Mouse (Mus musculus) cerebellum, adult 11 months (tissue): ENCODE measurements at regions not wholly inside any gene's neighbourhood (a gene's known extent, or its start where the extent isn't known, plus 50 kb on each side); places are given as distances from the start of the nearest gene placed in this dataset.

Source experiments
- DNase-seq: peaks from one replicate; pipeline ENCODE4 v3.0.0; 2022

DNA sequence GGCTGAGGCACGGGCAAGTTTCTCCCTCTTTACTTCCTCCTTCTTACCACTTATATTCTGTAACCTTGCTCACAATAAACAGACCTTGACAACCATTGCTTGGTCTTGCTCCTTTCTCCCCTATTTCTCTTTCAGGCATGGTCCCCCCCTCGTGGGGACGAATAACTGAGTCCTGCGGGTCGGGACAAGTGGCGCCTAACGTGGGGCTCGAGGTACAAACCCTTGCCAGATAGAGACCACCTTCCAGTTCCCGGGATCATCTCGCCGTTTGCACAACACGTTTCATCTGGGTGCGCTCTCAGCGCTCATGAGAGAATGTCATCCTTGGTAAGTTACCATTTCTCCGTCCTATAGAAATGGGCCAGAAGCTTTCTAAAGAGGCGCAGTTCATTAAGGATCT is 79.6 kb upstream of the Foxn3 start:
- no peak for DNase-seq

GRCm38 (mm10) chr12:99642131-99642895 is 78.9 kb upstream of the Foxn3 start:
- no peak for DNase-seq

DNA sequence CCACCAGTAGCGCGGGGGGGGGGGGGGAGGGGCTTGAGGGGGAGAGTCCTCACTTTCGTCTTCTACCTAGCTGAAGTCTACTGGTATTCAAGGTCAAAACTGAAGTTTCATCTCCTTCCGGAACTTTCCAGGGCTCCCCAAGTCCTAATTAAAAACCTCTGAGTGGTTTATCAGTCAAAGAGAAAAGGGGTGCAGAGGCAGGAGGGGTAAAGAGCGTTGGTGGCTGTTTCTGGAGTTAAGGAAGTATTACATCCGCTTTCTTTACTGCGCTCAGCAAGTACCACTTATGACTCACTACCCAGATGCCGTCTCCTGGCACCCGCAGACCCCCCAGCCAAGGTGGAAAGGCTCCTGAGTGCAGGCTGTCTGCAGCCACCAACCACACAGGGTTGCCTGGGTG is 77.9 kb upstream of the Foxn3 start:
- DNase-seq, result no peak

GRCm38 (mm10) chr12:99640214-99641151 is 77.1 kb upstream of the Foxn3 start:
- DNase-seq, result no peak

- DNase-seq, result no peak
These were observed 76.4 kb upstream of the Foxn3 start for GRCm38 (mm10) chr12:99639847-99640213.

GRCm38 (mm10) chr12:99639118-99639517 is 75.7 kb upstream of the Foxn3 start:
- DNase-seq, result no peak

DNA sequence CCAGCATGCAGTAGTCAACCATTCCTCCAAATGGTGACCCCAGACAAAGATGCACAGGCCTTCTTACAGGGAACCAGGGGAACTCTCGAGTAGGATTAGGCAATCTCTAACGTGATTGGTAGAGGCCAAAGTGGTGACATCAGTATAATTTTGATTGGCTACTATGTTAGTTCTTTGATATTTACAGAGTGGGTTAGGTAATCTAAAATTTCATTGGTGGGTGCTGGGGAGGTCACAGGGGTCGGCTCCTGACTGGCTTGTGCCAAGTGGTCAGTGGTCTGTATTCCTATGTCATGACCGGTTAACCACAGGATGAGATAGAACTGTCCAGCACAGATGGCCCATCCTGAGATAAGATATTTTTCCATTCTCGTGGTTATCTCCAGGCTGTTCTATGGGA is 74.6 kb upstream of the Foxn3 start:
- DNase-seq, result no peak

GRCm38 (mm10) chr12:99636234-99636633 is 72.9 kb upstream of the Foxn3 start:
- DNase-seq, result no peak

- no peak for DNase-seq
These were observed 72.0 kb upstream of the Foxn3 start for GRCm38 (mm10) chr12:99635361-99635760.

DNA sequence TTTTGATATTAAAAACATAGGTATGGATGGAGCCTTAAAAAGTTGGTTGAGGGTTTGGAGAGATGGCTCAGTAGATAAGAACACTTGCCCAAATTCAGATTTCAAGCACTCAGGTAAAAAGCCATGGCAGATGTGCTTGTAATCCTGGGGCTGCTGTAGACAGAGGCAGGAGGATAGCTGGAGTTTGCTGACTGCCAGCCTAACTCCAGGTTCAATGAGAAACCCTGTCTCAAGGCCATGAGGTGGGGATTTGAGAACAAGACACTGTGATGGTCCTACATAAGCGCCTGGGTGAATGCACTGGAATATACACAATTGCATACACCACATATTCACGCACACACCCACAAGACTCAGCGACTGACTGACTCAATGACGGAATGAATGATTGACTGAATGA is 71.3 kb upstream of the Foxn3 start:
- no peak for DNase-seq

GRCm38 (mm10) chr12:99633678-99634077 is 70.3 kb upstream of the Foxn3 start:
- no peak for DNase-seq

GRCm38 (mm10) chr12:99632988-99633387 is 69.6 kb upstream of the Foxn3 start:
- DNase-seq, result no peak

- DNase-seq, result no peak
These were observed 66.2 kb upstream of the Foxn3 start for GRCm38 (mm10) chr12:99629606-99630005.

DNA sequence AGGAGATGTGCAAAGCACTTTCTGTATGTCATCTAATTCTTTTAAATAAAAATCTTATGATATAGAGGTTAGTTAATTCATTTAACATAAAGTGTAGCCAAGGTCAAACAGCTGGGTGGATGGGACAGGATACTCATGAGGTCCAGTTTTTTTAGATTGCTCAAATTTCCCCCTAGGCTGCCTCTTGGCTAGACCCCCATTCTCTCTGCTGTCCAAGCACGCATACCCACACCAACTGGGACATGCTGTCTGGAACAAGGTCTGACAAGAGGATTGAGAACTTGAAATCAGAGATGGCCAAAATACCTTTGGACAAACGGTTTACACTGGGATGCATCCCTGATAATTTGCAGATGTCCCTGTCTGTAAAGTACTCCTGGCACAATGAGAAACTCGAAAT is 65.0 kb upstream of the Foxn3 start:
- DNase-seq, result no peak

DNA sequence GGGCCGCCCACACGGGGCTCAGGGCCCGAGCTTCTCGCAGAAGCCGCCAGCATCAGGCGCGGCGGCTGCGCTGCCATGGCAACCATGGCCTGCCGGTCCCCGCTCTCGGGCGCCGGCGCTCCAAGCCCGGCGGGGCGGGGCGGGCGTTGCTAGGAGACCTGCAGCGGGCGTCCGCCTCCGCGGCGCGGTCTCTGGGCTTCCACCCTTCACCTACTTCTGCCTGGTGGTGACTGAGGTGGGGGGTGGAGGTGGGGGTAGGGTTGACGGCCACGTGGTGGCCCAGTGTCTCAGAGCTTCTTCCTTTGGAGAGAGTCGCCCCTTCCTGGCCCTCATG is 64.5 kb upstream of the Foxn3 start:
- peak; percentile 80 for DNase-seq

DNA sequence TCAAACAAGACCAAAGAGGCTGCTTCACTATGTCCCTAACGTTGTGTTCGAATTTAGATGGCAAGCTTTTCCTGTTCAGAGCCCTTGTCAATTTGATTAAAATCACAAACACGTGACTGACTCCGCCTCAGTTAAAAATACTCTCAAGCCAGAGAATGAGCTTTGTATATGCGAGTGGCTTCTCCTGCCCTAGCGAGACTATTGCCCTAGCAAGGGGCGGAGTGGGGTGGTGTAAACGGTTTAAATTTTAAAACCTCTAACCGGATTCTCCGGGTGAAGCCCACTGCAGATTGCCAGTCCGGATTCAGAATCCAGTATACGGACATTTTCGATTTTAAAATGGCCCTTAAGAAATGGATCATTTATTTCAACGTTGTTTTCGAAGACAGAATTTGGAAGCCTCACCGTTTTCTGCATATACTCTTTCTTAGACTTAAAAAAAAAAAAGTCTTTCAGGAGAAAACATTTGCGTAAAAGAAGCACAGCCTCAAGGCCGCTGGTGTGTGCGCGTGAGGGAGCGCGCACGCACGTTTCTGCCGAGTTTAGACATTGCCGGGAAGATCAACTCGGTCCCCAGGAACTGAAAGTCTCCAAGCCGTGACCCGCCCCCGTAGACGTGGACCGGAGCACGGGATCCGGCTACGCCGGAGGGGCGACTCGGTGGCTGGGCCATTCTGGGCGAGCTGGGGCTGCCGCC is 64.0 kb upstream of the Foxn3 start:
- DNase-seq, result no peak

- no peak for DNase-seq
These were observed 62.8 kb upstream of the Foxn3 start for GRCm38 (mm10) chr12:99626147-99626546.

DNA sequence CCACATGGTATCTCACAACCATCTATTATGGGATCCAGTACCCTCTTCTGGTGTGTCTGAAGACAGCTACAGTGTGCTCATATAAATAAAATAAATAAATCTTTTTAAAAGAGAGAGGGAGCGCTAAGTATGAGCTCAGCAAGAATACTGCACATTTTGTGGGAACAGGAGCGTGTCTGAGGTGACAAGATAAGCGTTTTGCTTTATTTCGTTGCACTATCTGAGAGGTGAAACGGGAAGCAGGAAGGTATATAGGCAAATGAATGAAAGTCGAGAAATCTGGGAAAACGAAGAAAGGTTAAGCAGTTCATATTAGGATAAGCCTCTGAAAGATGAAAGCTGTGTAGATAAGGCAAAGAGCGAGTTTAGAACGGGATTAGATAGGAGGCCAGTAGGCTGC is 61.7 kb upstream of the Foxn3 start:
- no peak for DNase-seq

DNA sequence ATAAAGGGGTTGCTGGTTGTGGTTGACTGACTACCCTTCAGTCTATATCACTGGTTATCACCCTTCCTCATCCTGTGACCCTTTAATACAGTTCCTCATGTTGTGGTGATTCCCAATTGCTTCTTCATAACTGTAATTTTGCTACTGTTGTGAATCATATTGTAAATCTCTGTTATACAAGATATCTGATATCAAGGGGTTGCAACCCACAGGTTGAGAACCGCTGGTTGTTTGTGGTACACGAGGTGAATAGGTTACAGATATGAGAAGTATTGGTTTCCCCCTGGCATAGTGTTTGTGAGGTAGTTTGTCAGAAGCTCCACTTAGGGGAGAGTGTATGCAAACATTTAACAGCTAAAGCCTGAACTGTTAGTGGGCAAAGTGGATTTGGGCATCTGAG is 58.9 kb upstream of the Foxn3 start:
- DNase-seq, result no peak

GRCm38 (mm10) chr12:99617241-99617804 is 53.9 kb upstream of the Foxn3 start:
- DNase-seq, result no peak

- no peak for DNase-seq
These were observed 51.0 kb upstream of the Foxn3 start for GRCm38 (mm10) chr12:99614420-99614819.
